Mouse (Mus musculus) bone marrow, adult 2 months (tissue): ENCODE data around the gene Tma7. TPM values are rescaled to one million over a fixed set of nuclear protein-coding genes. Genes with fewer than 3 reads are reported as not detected.
A peak's percentile ranks its signal among the peaks of the same experiment; 100 is the strongest.

Source experiments
- H3K27ac ChIP-seq: fragments of 200-500 bp; 2 replicates; pipeline ENCODE4 v1.5.1; 2012; ENCODE audit warnings: low read depth, mild to moderate bottlenecking, control low read depth, inconsistent platforms, low read length; ENCODE audit not compliant: control insufficient read depth, poor library complexity, insufficient read depth
- H3K4me1 ChIP-seq: fragments of 200-500 bp; 2 replicates; pipeline ENCODE4 v1.6.1; 2011; ENCODE audit warnings: low read length; ENCODE audit not compliant: control insufficient read depth, insufficient read depth
- H3K4me3 ChIP-seq: fragments of 200-500 bp; replicated peaks from 2 replicates; pipeline ENCODE3; 2011; ENCODE audit warnings: mild to moderate bottlenecking, low read depth, low read length, control low read depth; ENCODE audit not compliant: control insufficient read depth
- CTCF ChIP-seq: fragments of 200-500 bp; IDR thresholded peaks from 2 replicates; pipeline ENCODE4 v1.5.1; 2011; ENCODE audit warnings: low read length, control low read depth; ENCODE audit not compliant: control insufficient read depth, insufficient read depth
- POLR2A ChIP-seq: fragments of 200-500 bp; IDR thresholded peaks from 2 replicates; pipeline ENCODE4 v1.6.1; 2011; ENCODE audit warnings: low read depth, mild to moderate bottlenecking, control low read depth, low read length, borderline replicate concordance; ENCODE audit not compliant: control insufficient read depth
- WGBS: fragments of 180-500 bp; shearing (Covaris S2); methylation state at CpG from one replicate; pipeline ENCODE4 v1.1.7; 2018; 5-methylcytosine and 5-hydroxymethylcytosine counted together
- polyA plus RNA-seq: library from polyadenylated mRNA; stranded (reverse); fragments of >200 nt; gene quantifications from 2 replicates; pipeline ENCODE4 v1.2.4, GENCODE M21; 2011; ENCODE audit warnings: low replicate concordance; ENCODE audit not compliant: missing spikeins, insufficient read depth, insufficient read length

Gene Tma7
- polyA plus RNA-seq, 1 experiment = 254 TPM

GRCm38 (mm10) chr9:109051651-109052489, 30.5 kb downstream of the Tma7 start:
- Histone ChIP-seq H3K27ac (peak overlapping the region; percentile 89), H3K4me1 (peaks cover 7% of the 10 kb centered on the region), H3K4me3 (peak overlapping the region; percentile 65)
- 55% methylated on average over 10 of the region's 10 CpGs for WGBS
- TF ChIP-seq CTCF = no peak
- TF ChIP-seq POLR2A = no peak

GRCm38 (mm10) chr9:109051011-109051501, 31.3 kb downstream of the Tma7 start:
- Histone ChIP-seq H3K4me1 (peaks cover 5% of the 10 kb centered on the region), H3K27ac (peak overlapping the region; percentile 89), H3K4me3 (peak overlapping the region; percentile 65)
- WGBS = 9% methylated on average over 13 of the region's 13 CpGs
- TF ChIP-seq CTCF (no peak), POLR2A (no peak)

DNA sequence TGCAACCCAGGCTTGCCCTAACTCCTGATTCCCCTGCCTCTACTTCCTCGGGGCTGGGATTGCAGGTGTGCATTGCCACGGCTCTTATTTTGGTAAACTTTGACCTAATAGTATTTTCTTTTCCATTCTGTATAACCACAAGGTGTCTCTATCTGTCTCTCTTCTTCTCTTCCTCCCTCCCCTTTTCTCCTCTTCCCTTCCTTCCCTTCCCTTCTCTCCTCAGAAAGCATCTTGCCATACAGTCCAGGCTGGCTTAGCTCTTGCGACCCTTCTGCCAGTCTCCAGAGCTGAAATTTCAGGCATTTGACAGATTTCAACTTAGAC, 31.8 kb downstream of the Tma7 start:
- 15% methylated on average over 3 of the region's 3 CpGs for WGBS
- Histone ChIP-seq H3K4me3 (peak overlapping the region; percentile 21), H3K4me1 (peaks cover 5% of the 10 kb centered on the region), H3K27ac (peak overlapping the region; percentile 69)
- TF ChIP-seq POLR2A (no peak), CTCF (no peak)

GRCm38 (mm10) chr9:109049996-109050673, 32.3 kb downstream of the Tma7 start:
- no peak overlapping the region for H3K4me3 ChIP-seq
- no peak for TF ChIP-seq POLR2A
- TF ChIP-seq CTCF = no peak
- H3K4me1 ChIP-seq = peaks cover 2% of the 10 kb centered on the region
- WGBS = 68% methylated on average over 9 of the region's 9 CpGs
- peak overlapping the region; percentile 69 for H3K27ac ChIP-seq

- Histone ChIP-seq H3K4me3 (no peak overlapping the region), H3K27ac (no peak overlapping the region), H3K4me1 (peaks cover 2% of the 10 kb centered on the region)
- TF ChIP-seq CTCF (no peak), POLR2A (no peak)
- WGBS = 71% methylated on average over 7 of the region's 7 CpGs
Measured at GRCm38 (mm10) chr9:109049316-109049715, 33.1 kb downstream of the Tma7 start.

GRCm38 (mm10) chr9:109046306-109046705, 36.1 kb downstream of the Tma7 start:
- peaks cover 2% of the 10 kb centered on the region for H3K4me1 ChIP-seq
- 30% methylated on average over 5 of the region's 5 CpGs for WGBS
- no peak overlapping the region for H3K27ac ChIP-seq
- no peak overlapping the region for H3K4me3 ChIP-seq
- TF ChIP-seq CTCF = peak; percentile 90
- TF ChIP-seq POLR2A = no peak

DNA sequence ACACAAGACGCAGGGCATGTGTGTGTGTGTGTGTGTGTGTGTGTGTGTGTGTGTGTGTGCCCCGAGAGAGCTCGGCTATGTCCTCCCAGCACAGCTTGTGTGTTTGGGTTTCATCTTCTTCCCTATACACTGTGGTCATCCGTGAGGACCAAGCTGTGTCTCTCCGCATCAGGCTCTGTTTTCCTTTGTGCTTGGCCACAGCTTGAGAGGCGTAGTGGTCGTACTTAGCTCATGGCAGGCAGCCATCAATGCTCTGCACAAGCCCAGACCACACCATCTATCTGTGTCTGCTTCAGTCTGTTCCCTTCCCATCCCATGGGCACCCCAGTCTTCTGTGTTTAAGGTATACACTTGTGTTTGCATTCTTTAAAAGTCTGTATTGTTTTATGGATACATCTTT, 41.0 kb downstream of the Tma7 start:
- Histone ChIP-seq H3K4me1 (no peaks in the 10 kb centered on the region; the same call in 1 of the 2 replicates), H3K4me3 (no peak overlapping the region), H3K27ac (no peak overlapping the region)
- WGBS = 70% methylated on average over 7 of the region's 7 CpGs
- TF ChIP-seq POLR2A = no peak

- no peak overlapping the region for H3K27ac ChIP-seq
- no peak overlapping the region for H3K4me3 ChIP-seq
- H3K4me1 ChIP-seq = no peaks in the 10 kb centered on the region; the same call in 1 of the 2 replicates
- whole genome bisulfite sequencing = 75% methylated on average over 6 of the region's 6 CpGs
- no peak for TF ChIP-seq CTCF
- no peak for TF ChIP-seq POLR2A
Measured at GRCm38 (mm10) chr9:109040906-109041305, 41.5 kb downstream of the Tma7 start.

DNA sequence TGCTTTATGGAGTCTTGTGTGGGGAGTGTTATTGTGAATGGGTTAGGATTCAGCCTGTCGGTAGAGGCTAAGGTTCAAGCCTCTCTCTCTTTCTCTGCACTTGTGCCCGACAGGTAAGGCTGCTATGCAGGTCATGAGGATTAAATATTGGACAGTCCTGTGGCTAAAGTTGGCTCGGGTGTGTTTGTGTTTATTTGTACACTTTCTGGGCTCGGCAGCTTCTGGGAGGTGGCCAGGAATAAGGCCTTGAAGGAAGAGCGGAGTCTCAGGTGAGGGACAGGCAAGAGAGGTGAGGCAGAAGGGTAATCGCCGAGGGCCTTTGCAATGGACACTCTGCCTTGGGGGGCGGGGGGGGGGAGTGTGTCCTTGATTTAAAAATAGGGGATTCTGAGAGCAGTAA, 42.2 kb downstream of the Tma7 start:
- no peak overlapping the region for H3K27ac ChIP-seq
- WGBS = 81% methylated on average over 8 of the region's 8 CpGs
- no peaks in the 10 kb centered on the region; the same call in 1 of the 2 replicates for H3K4me1 ChIP-seq
- H3K4me3 ChIP-seq = no peak overlapping the region
- no peak for TF ChIP-seq POLR2A
